Mouse (Mus musculus) MEL (cell line): ENCODE data around the gene Hes1. TPM values are rescaled to one million over a fixed set of nuclear protein-coding genes. Genes with fewer than 3 reads are reported as not detected.

Experiments
- DNase-seq: peaks from one replicate; pipeline ENCODE4 v3.0.0; 2011; ENCODE audit warnings: low read depth, low spot score
- H3K27ac ChIP-seq: 2 replicates; pipeline ENCODE4 v1.5.1; 2012; ENCODE audit warnings: low read depth, mild to moderate bottlenecking, control low read depth, low read length, moderate library complexity; ENCODE audit not compliant: control insufficient read depth
- H3K27me3 ChIP-seq, 2 experiments: fragments of 150-350 bp in 1 of 2; sonication (generic) in 1 of 2; 2 replicates each; pipeline ENCODE4 v1.6.1; 2012; ENCODE audit warnings: low read length in 2 of 2, mild to moderate bottlenecking in 2 of 2, improper control_type of control experiment in 1 of 2, moderate library complexity in 1 of 2; ENCODE audit not compliant: insufficient read depth in 2 of 2, control insufficient read depth in 1 of 2
- H3K36me3 ChIP-seq, 2 experiments: 2 replicates each; pipeline ENCODE4 v1.6.1; 2012 to 2014; ENCODE audit warnings: low read length in 2 of 2, improper control_type of control experiment in 1 of 2, inconsistent platforms in 1 of 2, mild to moderate bottlenecking in 1 of 2; ENCODE audit not compliant: insufficient read depth in 2 of 2, control insufficient read depth in 1 of 2
- H3K4me1 ChIP-seq, 2 experiments: fragments of 150-350 bp in 1 of 2; sonication (generic) in 1 of 2; 2 replicates each; pipeline ENCODE4 v1.6.1; 2012; ENCODE audit warnings: low read length in 2 of 2, improper control_type of control experiment in 1 of 2, mild to moderate bottlenecking in 1 of 2; ENCODE audit not compliant: insufficient read depth in 2 of 2, control insufficient read depth in 1 of 2
- H3K4me3 ChIP-seq, 2 experiments: fragments of 150-350 bp in 1 of 2; sonication (generic) in 1 of 2; 2 replicates each; pipeline ENCODE4 v1.5.1; 2012; ENCODE audit warnings: low read depth in 2 of 2, low read length in 2 of 2, mild to moderate bottlenecking in 2 of 2, moderate library complexity in 2 of 2, control low read depth in 1 of 2, improper control_type of control experiment in 1 of 2; ENCODE audit not compliant: control insufficient read depth in 1 of 2, insufficient read depth in 1 of 2
- H3K79me2 ChIP-seq: 2 replicates; pipeline ENCODE4 v1.6.1; 2012; ENCODE audit warnings: mild to moderate bottlenecking, low read length, moderate library complexity; ENCODE audit not compliant: control insufficient read depth, poor library complexity, insufficient read depth
- H3K9ac ChIP-seq: 2 replicates; pipeline ENCODE4 v1.6.1; 2012; ENCODE audit warnings: low read depth, mild to moderate bottlenecking, control low read depth, low read length, moderate library complexity; ENCODE audit not compliant: control insufficient read depth, poor library complexity, severe bottlenecking
- H3K9me3 ChIP-seq: fragments of 150-350 bp; sonication (generic); replicated peaks from 2 replicates; pipeline ENCODE4 v1.6.1; 2012; ENCODE audit warnings: mild to moderate bottlenecking, low read length, improper control_type of control experiment, moderate library complexity; ENCODE audit not compliant: insufficient read depth
- BHLHE40 ChIP-seq: IDR thresholded peaks from 2 replicates; pipeline ENCODE4 v1.6.1; 2012; ENCODE audit warnings: low read depth, mild to moderate bottlenecking, inconsistent platforms, low read length, improper control_type of control experiment, borderline replicate concordance
- E2F4 ChIP-seq: IDR thresholded peaks from 2 replicates; pipeline ENCODE4 v1.6.1; 2011; ENCODE audit warnings: low read depth, low read length, improper control_type of control experiment, borderline replicate concordance
- EP300 ChIP-seq, 2 experiments: IDR thresholded peaks; 2 replicates each; pipeline ENCODE4 v1.6.1; 2011; ENCODE audit warnings: improper control_type of control experiment in 2 of 2, low read length in 2 of 2, low read depth in 1 of 2, mild to moderate bottlenecking in 1 of 2
- ETS1 ChIP-seq: IDR thresholded peaks from 2 replicates; pipeline ENCODE4 v1.6.1; 2012; ENCODE audit warnings: low read depth, mild to moderate bottlenecking, inconsistent platforms, low read length, improper control_type of control experiment, moderate library complexity
- GABPA ChIP-seq: IDR thresholded peaks from 2 replicates; pipeline ENCODE4 v1.6.1; 2012; ENCODE audit warnings: low read depth, mild to moderate bottlenecking, inconsistent platforms, low read length, improper control_type of control experiment, moderate library complexity
- GATA1 ChIP-seq: IDR thresholded peaks from 2 replicates; pipeline ENCODE4 v1.6.1; 2011; ENCODE audit warnings: low read depth, low read length, improper control_type of control experiment
- HCFC1 ChIP-seq: IDR thresholded peaks from 2 replicates; pipeline ENCODE4 v1.6.1; 2012; ENCODE audit warnings: low read depth, mild to moderate bottlenecking, inconsistent platforms, low read length, improper control_type of control experiment, moderate library complexity
- JUND ChIP-seq: IDR thresholded peaks from 2 replicates; pipeline ENCODE4 v1.6.1; 2011; ENCODE audit warnings: low read depth, mild to moderate bottlenecking, improper control_type of control experiment, low read length
- KAT2A ChIP-seq: conservative IDR thresholded peaks from 2 replicates; pipeline ENCODE4 v1.6.1; 2012; ENCODE audit warnings: low read depth, low read length, improper control_type of control experiment, inconsistent platforms
- MAFK ChIP-seq: IDR thresholded peaks from 2 replicates; pipeline ENCODE4 v1.6.1; 2011; ENCODE audit warnings: low read depth, mild to moderate bottlenecking, low read length, improper control_type of control experiment, borderline replicate concordance
- MEF2A ChIP-seq: IDR thresholded peaks from 2 replicates; pipeline ENCODE4 v1.6.1; 2014; ENCODE audit warnings: low read depth, mild to moderate bottlenecking, inconsistent platforms, low read length, improper control_type of control experiment; ENCODE audit not compliant: poor library complexity, insufficient replicate concordance, severe bottlenecking; ENCODE audit errors: extremely low read depth
- MXI1 ChIP-seq: IDR thresholded peaks from 2 replicates; pipeline ENCODE4 v1.6.1; 2011; ENCODE audit warnings: mild to moderate bottlenecking, low read depth, low read length, improper control_type of control experiment
- MYB ChIP-seq: IDR thresholded peaks from 2 replicates; pipeline ENCODE4 v1.6.1; 2011; ENCODE audit warnings: mild to moderate bottlenecking, low read depth, low read length, improper control_type of control experiment
- POLR2AphosphoS5 ChIP-seq: IDR thresholded peaks from 2 replicates; pipeline ENCODE4 v1.6.1; 2012; ENCODE audit warnings: low read depth, borderline replicate concordance, mild to moderate bottlenecking, inconsistent platforms, low read length, moderate library complexity, mixed read lengths
- RAD21 ChIP-seq: IDR thresholded peaks from 2 replicates; pipeline ENCODE4 v1.6.1; 2011; ENCODE audit warnings: mild to moderate bottlenecking, low read depth, low read length, improper control_type of control experiment
- SMC3 ChIP-seq: IDR thresholded peaks from 2 replicates; pipeline ENCODE4 v1.6.1; 2011; ENCODE audit warnings: low read depth, low read length, improper control_type of control experiment
- TBP ChIP-seq: IDR thresholded peaks from 2 replicates; pipeline ENCODE4 v1.8.0; 2011; ENCODE audit warnings: low read depth, low read length, improper control_type of control experiment
- ZKSCAN1 ChIP-seq: IDR thresholded peaks from 2 replicates; pipeline ENCODE4 v1.6.1; 2012; ENCODE audit warnings: low read depth, mild to moderate bottlenecking, inconsistent platforms, low read length, improper control_type of control experiment, moderate library complexity
- ZMIZ1 ChIP-seq: IDR thresholded peaks from 2 replicates; pipeline ENCODE4 v1.6.1; 2012; ENCODE audit warnings: low read depth, mild to moderate bottlenecking, inconsistent platforms, low read length, improper control_type of control experiment, moderate library complexity
- ZNF384 ChIP-seq: IDR thresholded peaks from 2 replicates; pipeline ENCODE4 v1.6.1; 2012; ENCODE audit warnings: low read depth, mild to moderate bottlenecking, inconsistent platforms, low read length, improper control_type of control experiment
- polyA plus RNA-seq, 2 experiments: library from polyadenylated mRNA; stranded (reverse) in 1 of 2; unstranded in 1 of 2; fragments of >175 nt in 1 of 2; fragments of >200 nt in 1 of 2; gene quantifications; 2 replicates each; pipeline versions ENCODE4 v1.2.1 to v1.2.4; 2012; ENCODE audit warnings: low replicate concordance in 2 of 2, low read depth in 1 of 2; ENCODE audit not compliant: insufficient read length in 2 of 2, insufficient read depth in 1 of 2, missing spikeins in 1 of 2
- total RNA-seq: library from RNA; depleted of rRNA; stranded (reverse); fragments of 300-350 nt; gene quantifications from 2 replicates; pipeline ENCODE4 v1.2.3, GENCODE M21; 2012

Hes1 gene
- total and polyA plus RNA-seq, 3 experiments, result 2.3 to 3.0 TPM; not detected in 1

DNA sequence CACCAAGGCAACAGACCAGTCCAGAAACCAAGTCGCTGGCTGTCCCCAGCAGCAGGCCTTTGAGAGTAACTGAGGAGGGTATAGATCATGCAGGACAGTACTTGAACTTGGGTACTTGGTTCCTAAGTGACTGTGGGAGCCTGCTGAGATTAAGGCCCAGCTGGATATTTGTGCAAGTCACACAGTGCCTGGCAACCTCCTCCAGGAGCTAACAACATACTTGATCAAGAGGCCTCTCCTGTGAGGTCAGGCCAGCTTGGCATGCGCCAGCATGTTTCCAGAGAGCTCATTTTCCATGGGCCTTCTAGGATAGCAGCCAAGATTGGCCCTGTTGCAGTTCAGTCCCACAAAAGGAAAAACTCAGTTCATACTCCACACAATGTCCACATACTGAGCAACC lies 7.3 kb upstream of the Hes1 start:
- TF ChIP-seq SMC3 (no peak), TBP (no peak), GATA1 (no peak), E2F4 (no peak), MEF2A (no peak), HCFC1 (no peak), KAT2A (no peak), MYB (no peak), POLR2AphosphoS5 (no peak), MAFK (no peak), JUND (no peak), EP300 (IDR thresholded peaks at IDR 0.05; ENCODE audit: low read depth in 1 of 2, low read length in 2 of 2) (no peak), GABPA (no peak), ZMIZ1 (no peak), MXI1 (no peak), RAD21 (no peak), ETS1 (no peak), BHLHE40 (no peak)
- Histone ChIP-seq H3K27ac (no peak overlapping the region), H3K79me2 (no peaks in the 10 kb centered on the region), H3K4me1 (0 out of 4 replicates have a peak, but pooled peaks cover 0 to 5% of the 10 kb centered on the region in 2 experiments), H3K9ac (no peak overlapping the region), H3K36me3 (peaks cover 0 to 2% of the 10 kb centered on the region in 2 experiments; a peak in 1 of 4 replicates), H3K9me3 (no peaks in the 10 kb centered on the region), H3K4me3 (no peak overlapping the region), H3K27me3 (peaks cover 18 to 41% of the 10 kb centered on the region in 2 experiments)
- no peak for DNase-seq

DNA sequence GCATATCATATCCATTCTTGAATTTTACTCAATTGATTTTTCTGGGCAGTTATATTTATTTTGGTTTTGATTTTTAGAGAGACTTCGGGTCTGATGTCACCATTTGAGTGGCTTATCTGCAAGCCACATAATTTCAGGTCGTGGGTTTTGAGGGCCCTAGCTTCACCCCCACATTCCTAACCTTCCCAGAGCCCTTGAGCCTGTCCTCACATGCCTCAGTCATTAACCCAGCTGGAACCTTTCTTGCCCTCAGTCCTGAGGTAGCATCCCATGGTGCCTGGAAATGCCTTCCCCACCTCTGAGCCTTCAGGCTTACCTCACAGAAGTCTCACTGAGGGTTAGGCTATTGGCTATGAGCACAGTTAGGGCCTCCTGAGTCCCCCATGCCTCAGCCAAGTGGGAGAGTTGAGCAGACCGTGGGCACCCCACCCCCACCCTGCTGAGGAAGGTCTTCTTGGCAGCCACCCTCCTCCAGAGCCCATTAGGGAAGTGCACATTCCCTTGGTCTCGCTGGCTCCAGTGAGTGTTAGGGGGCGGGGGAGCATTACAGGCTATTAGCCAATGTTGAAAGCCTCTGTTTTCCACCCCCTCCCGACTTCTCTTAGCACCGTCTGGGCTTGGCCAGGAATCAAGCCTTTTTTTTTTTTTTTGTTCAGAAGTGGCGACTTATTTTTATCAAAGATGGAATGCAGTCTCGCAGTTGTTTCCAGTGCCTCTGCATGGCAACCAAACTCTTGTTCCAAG lies 5.0 kb upstream of the Hes1 start:
- Histone ChIP-seq H3K4me3 (no peak overlapping the region), H3K27ac (no peak overlapping the region), H3K27me3 (peaks cover 15 to 48% of the 10 kb centered on the region in 2 experiments), H3K9me3 (no peaks in the 10 kb centered on the region), H3K36me3 (peaks cover 0 to 7% of the 10 kb centered on the region in 2 experiments; a peak in 2 of 4 replicates), H3K4me1 (peaks cover 0 to 17% of the 10 kb centered on the region in 2 experiments; a peak in 3 of 4 replicates), H3K79me2 (peaks cover 5% of the 10 kb centered on the region; the same call in 1 of the 2 replicates), H3K9ac (no peak overlapping the region)
- DNase-seq, result no peak
- peak; percentile 46; the same call in 1 of the 2 replicates for TF ChIP-seq ZNF384
- no peak for TF ChIP-seq ZKSCAN1
